8 mouse cellular contexts compared by ENCODE assay signal in the genomic region with DNA sequence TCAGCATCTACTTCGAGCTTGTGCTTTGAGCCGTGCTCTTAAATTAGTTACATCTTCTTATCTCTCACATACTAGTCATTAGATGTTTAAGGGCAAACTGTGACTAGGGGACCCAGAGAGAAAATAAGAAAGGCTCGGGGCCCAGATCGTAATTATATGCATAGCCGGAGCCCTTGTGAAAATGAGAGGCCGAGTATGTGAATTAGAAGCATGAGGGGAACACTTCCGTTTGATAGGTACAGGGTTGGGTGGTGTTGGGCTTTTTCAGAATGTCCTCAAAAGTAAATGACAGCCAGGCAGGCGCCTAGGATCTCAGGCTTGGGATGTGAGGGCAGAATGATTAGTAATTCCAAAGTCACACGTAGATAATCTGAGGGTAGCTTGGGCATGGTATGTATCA. TPM values are rescaled to one million over a fixed set of nuclear protein-coding genes. Genes with fewer than 3 reads are reported as not detected.
DNase-seq lines count a peak whose midpoint lies in the region; ATAC-seq and TF ChIP-seq lines count a peak whose summit lies in the region.

No protein-coding gene starts in this region.

- 31% methylated on average over 9 of the region's 9 CpGs for WGBS in kidney, postnatal 0 days
- WGBS in hindbrain, embryonic 15.5 days = 36% methylated on average over 9 of the region's 9 CpGs
- 40% methylated on average over 9 of the region's 9 CpGs for WGBS in midbrain, postnatal 0 days

- TF ChIP-seq POLR2A in bone marrow macrophage, adult 2 months (IDR thresholded peaks at IDR 0.05; ENCODE audit: borderline replicate concordance, low read depth, low read length) = no peak

- no peaks in the 10 kb centered on the region for H3K9me3 ChIP-seq in kidney, postnatal 0 days (replicated peaks; ENCODE audit: low read length)
- H3K9me3 ChIP-seq in hindbrain, embryonic 15.5 days = no peaks in the 10 kb centered on the region
- H3K9me3 ChIP-seq in midbrain, postnatal 0 days (ENCODE audit: low read length) = no peaks in the 10 kb centered on the region

- H3K4me3 ChIP-seq in kidney, postnatal 0 days (replicated peaks; ENCODE audit: low read depth, low read length) = peak overlapping the region; percentile 78
- H3K4me3 ChIP-seq in bone marrow macrophage, adult 2 months (ENCODE audit: insufficient read depth, low read length) = peak overlapping the region; percentile 89
- peak overlapping the region; percentile 95 for H3K4me3 ChIP-seq in hindbrain, embryonic 15.5 days
- H3K4me3 ChIP-seq in midbrain, postnatal 0 days (ENCODE audit: low read depth, low read length) = peak overlapping the region; percentile 72

- 0 out of 2 replicates have a peak, but pooled peaks cover 5% of the 10 kb centered on the region for H3K4me1 ChIP-seq in kidney, postnatal 0 days (replicated peaks; ENCODE audit: insufficient read depth, low read length)
- peaks cover 21% of the 10 kb centered on the region for H3K4me1 ChIP-seq in bone marrow macrophage, adult 2 months (ENCODE audit: control insufficient read depth, insufficient read depth, low read length)
- peaks cover 15% of the 10 kb centered on the region for H3K4me1 ChIP-seq in hindbrain, embryonic 15.5 days (replicated peaks)
- no peaks in the 10 kb centered on the region for H3K4me1 ChIP-seq in midbrain, postnatal 0 days (ENCODE audit: insufficient read depth, low read length)

- H3K36me3 ChIP-seq in kidney, postnatal 0 days (ENCODE audit: insufficient read depth, low read length) = peaks cover 29% of the 10 kb centered on the region
- peaks cover 29% of the 10 kb centered on the region for H3K36me3 ChIP-seq in hindbrain, embryonic 15.5 days
- peaks cover 29% of the 10 kb centered on the region for H3K36me3 ChIP-seq in midbrain, postnatal 0 days (ENCODE audit: insufficient read depth, low read length)

- TF ChIP-seq CTCF in kidney, postnatal 0 days (IDR thresholded peaks at IDR 0.05; ENCODE audit: low read depth) = no peak
- no peak for TF ChIP-seq CTCF in bone marrow macrophage, adult 2 months (IDR thresholded peaks at IDR 0.05; ENCODE audit: low read depth, low read length)
- no peak for TF ChIP-seq CTCF in midbrain, postnatal 0 days (IDR thresholded peaks at IDR 0.05)

- H3K27ac ChIP-seq in kidney, postnatal 0 days = no peak overlapping the region
- no peak overlapping the region for H3K27ac ChIP-seq in bone marrow macrophage, adult 2 months (ENCODE audit: insufficient read depth, low read depth, low read length)
- no peak overlapping the region for H3K27ac ChIP-seq in hindbrain, embryonic 15.5 days (replicated peaks)
- 0 out of 2 replicates have a peak overlapping the region, but pooled peaks have one; percentile 51 for H3K27ac ChIP-seq in midbrain, postnatal 0 days (ENCODE audit: low read depth, low read length)

- H3K4me2 ChIP-seq in kidney, postnatal 0 days (ENCODE audit: low read length) = peak overlapping the region; percentile 88
- peak overlapping the region; percentile 91 for H3K4me2 ChIP-seq in hindbrain, embryonic 15.5 days
- peak overlapping the region; percentile 56 for H3K4me2 ChIP-seq in midbrain, postnatal 0 days (ENCODE audit: low read depth, low read length, poor library complexity, severe bottlenecking)

- H3K27me3 ChIP-seq in kidney, postnatal 0 days (ENCODE audit: insufficient read depth, low read length) = no peaks in the 10 kb centered on the region
- no peaks in the 10 kb centered on the region for H3K27me3 ChIP-seq in hindbrain, embryonic 15.5 days
- H3K27me3 ChIP-seq in midbrain, postnatal 0 days (ENCODE audit: insufficient read depth, low read length) = no peaks in the 10 kb centered on the region

- H3K9ac ChIP-seq in kidney, postnatal 0 days (ENCODE audit: low read depth, low read length) = peak overlapping the region; percentile 78
- H3K9ac ChIP-seq in hindbrain, embryonic 15.5 days = peak overlapping the region; percentile 78
- peak overlapping the region; percentile 81; the same call in 1 of the 2 replicates for H3K9ac ChIP-seq in midbrain, postnatal 0 days (replicated peaks; ENCODE audit: low read length, poor library complexity, severe bottlenecking)

- ATAC-seq in kidney, postnatal 0 days (replicated peaks; ENCODE audit: low FRiP score, low read depth) = no peak
- ATAC-seq in hindbrain, embryonic 15.5 days (ENCODE audit: low FRiP score, low read depth) = no peak
- ATAC-seq in midbrain, postnatal 0 days (ENCODE audit: low FRiP score) = no peak

- DNase-seq in kidney, postnatal 0 days (ENCODE audit: low spot score) = no peak
- DNase-seq in kidney, adult 8-10 months = no peak
- DNase-seq in midbrain, postnatal 0 days (ENCODE audit: low spot score) = no peak
- DNase-seq in layer of hippocampus, adult 8-10 months (ENCODE audit: low spot score in 2 of 2) = no peak
- DNase-seq in cerebellum, postnatal 25 days = no peak
- no peak for DNase-seq in spleen, adult 12 weeks (ENCODE audit: low spot score)

RNA-seq across cellular contexts. Expression of a gene that starts 0.9 kb away (rescaled TPM):
- 18.3 and 20.4 TPM in 2 replicates for polyA plus RNA-seq in kidney, postnatal 0 days (2015; fragmentation: Nextera tagmentation; extraction: Ambion mirVana)
- 22.3 and 24.4 TPM in 2 replicates for polyA plus RNA-seq in bone marrow macrophage, adult 2 months (2012; ENCODE audit: insufficient read depth, insufficient read length, missing spikeins)
- 28.8 and 29.2 TPM in 2 replicates for polyA plus RNA-seq in hindbrain, embryonic 15.5 days (2015; fragmentation: Nextera tagmentation; extraction: Ambion mirVana)
- total RNA-seq in midbrain, postnatal 0 days (2014; rRNA removed) = 25.7 and 28.5 TPM in 2 replicates
- polyA plus RNA-seq in midbrain, postnatal 0 days (2015; fragmentation: Nextera tagmentation; extraction: Ambion mirVana) = 22.2 and 30.6 TPM in 2 replicates
- total RNA-seq in layer of hippocampus, adult 8-10 months (2022) = 10 to 100 TPM; 31.2 to 38.3 (median 35.3) TPM

RNA-seq across cellular contexts. Expression of a gene that starts 51.6 kb away (rescaled TPM):
- polyA plus RNA-seq in kidney, postnatal 0 days (2015; fragmentation: Nextera tagmentation; extraction: Ambion mirVana) = 42.6 and 44.7 TPM in 2 replicates
- 1.1 TPM in 1 of 2 replicates, not detected in the other for polyA plus RNA-seq in bone marrow macrophage, adult 2 months (2012; ENCODE audit: insufficient read depth, insufficient read length, missing spikeins)
- polyA plus RNA-seq in hindbrain, embryonic 15.5 days (2015; fragmentation: Nextera tagmentation; extraction: Ambion mirVana) = 14.4 and 21.3 TPM in 2 replicates
- total RNA-seq in midbrain, postnatal 0 days (2014; rRNA removed) = 25.6 and 30.4 TPM in 2 replicates
- 18.4 and 18.5 TPM in 2 replicates for polyA plus RNA-seq in midbrain, postnatal 0 days (2015; fragmentation: Nextera tagmentation; extraction: Ambion mirVana)
- total RNA-seq in layer of hippocampus, adult 8-10 months (2022) = 10 to 100 TPM in 3 of 4 experiments, 1 to 10 TPM in 1; 9.8 to 17.3 (median 12.6) TPM
